Mouse (Mus musculus) urinary bladder, adult 18-20 months (tissue): ENCODE data around the gene BC049715.
"Not testable (repeated sequence)": the region's sequence is repeated elsewhere in the genome, so short reads cannot be mapped to it uniquely, and the experiment has no call there.

ENCODE experiments used
- DNase-seq, 2 experiments: peaks; one replicate each; pipeline ENCODE4 v3.0.0; 2022; ENCODE audit warnings: low spot score in 2 of 2, mixed read lengths in 2 of 2

BC049715 gene

DNA sequence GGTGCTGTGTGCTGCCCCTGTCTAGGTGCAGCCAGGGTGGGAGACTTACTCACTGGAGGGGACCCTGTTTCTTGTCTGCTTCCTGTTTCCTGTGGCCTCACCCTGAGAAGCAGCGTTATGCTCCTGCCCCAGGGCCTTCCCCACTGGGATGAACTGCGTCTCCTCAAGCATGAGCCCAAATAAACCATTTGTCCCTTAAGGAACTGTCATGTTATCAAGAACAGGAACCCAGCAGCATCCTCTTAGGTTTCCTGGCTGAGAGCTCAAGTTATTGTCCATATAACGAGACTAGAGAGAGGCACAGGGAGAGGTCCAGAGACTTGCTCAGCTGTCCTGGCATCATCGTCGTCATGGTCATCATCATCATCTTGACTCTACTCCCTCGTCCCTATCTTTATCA, 22.8 kb downstream of the BC049715 start:
- DNase-seq = no peak

DNA sequence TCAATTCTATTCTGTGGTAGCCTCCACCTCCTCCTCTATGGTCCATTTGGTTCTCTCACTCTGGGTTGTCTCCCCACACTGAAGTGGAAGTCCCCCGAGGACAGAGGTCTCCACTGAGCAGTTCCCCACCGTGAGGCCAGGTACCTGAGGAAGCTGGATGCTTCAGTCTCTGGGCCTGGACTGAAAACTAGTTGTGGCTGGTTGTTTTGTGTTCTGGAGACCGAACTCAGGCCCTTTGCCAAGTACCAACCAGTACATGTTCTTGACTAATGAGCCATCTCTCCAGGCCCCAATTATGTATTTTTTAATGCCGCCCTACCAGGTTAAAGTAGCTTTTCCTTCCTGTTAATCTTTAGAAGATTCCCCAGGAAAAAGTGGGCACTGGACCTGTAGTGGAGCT, 24.9 kb downstream of the BC049715 start:
- no peak for DNase-seq

DNA sequence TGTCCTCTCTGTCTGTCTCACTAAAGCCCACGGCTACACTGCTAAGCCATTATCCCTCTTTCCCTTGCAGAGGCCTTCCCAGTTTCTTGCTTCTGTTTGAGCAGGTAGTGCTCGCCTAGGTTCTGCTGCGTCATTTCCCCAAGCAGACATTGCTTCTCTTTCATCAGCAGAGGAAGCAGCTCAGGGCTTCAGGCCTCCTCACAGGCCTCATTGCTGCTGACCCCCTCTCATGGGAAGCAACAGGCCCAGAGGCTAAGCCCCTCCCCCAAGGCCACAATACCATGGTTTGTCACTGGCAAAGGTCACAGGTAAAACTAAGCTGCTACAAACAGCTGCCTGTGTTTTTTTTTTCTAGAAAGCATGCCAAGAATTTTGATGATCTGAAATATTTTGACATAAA, 25.3 kb downstream of the BC049715 start:
- no peak for DNase-seq

DNA sequence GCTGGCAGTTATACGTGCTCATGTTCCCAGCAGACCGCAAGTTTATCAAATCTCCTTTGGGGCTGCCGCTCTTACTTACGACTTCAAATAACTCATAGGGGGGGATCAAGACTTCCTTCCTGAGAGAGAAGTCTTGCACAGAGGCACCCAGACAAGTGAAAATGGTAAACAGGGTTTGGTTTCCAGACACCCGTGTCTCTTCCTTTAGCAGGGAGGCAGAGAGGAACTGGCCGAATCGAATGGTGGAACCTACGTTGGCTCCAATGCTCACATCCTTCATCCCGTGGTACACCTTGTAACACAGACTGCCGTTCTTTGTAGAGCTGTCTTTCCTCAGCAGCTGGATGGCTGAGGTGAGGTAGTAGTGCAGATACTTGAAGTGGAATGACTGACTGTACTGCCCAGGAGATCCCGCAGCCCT, 26.9 kb downstream of the BC049715 start:
- no peak for DNase-seq

DNA sequence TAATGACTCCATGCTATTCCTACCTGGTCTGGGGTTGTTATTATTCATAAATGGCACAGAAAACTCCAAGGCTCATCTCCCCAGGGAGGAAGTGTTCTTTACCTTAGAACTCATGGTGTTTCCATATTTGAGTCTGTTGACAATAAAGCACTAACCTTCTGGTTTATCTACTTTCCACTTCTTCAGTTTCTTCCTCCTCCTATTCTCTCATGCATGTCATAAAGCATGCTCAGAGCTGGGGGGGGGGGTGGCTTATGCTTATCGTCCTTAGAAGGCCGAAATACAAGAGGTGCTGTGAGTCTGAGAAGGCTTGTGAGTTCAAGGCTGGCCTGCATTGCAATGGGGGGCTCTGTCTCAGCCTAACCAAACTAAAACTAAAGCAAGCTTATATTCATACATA, 27.8 kb downstream of the BC049715 start:
- DNase-seq = no peak

DNA sequence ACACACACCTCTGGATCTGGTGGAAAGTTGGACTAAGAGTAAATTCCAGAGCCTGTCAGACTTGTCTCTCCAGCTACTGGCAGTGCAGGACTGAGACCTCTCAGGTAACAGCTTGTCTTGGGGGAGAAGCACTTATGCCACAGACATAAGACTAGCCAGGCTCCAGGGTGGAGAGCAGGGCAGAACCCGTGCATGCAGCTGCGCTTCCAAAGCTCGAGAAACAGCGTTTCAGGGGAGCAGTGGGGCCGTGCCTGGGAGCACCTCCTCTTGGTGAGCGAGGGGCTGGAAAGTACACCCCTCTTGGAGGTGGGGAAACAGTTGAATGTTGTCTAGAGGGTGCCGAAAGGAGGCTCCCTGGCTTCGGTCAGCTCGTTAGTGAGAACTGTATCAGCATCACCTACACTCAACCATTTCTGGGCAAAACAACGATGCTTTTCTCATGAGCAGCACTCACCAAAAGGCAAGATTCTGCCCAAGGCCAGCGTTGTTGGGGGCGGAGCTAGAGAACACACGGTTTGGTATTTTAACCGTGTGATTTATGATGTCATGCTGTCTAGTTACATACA, 28.7 kb downstream of the BC049715 start:
- DNase-seq = peak in 1 of 2 experiments; percentile 70

DNA sequence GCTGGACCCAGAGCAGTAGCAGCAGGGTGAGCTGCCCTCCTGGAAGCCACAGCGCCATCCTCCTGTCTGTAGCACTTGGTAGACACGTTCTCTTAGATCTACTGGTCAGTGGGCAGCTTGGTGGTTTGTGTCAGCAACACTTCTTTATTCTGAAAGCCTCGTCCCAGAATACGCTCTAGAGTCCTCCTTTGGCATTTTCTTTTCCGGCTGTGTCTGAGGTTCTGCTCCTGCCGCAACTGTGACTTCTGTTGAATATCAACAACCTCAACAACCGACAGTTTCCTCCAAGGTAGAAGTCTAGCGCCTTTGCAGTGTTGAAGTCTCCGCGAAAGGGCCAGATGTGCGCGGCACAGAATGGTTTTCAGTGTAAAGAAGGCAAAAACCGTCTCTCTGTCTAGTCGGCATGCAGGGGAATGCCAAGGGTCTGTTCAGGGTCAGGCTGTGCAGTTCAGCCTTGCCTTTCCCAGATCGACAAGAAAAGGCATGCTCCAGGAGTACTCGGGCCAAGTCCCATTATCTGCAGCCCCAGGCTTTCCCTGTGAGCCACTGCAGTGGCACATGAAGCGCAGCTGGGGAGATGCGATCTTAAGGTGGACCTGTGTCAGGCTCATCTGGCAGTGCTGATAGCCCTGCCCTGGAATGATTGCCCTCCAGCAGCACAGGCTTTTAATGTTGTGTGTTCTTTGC, 29.9 kb downstream of the BC049715 start, which contains the start of gene Art4:
TSS of gene Art4 (minus strand) at position 548 of the 687 bp plus-strand sequence.
- DNase-seq = peak; percentile 39 to 41

DNA sequence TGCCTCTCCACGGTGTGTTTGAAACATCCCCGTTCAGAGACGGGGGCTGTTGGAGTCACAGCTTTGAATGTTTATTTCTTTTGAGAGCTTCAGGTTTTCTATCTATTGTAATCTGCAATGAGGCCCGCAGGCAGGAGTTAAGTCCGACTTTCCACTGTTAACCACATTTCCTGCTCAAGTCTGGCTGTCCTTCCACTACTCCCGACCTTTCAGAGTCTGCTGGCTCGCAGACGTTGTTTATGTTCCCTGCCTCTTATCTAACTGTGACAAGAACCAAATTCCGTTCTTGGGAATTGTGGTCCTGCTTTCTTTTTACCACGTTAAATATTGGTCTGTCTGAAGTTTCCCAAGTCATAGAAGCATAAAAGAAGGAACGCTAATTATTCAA, 30.4 kb downstream of the BC049715 start:
- peak in 1 of 2 experiments; percentile 42 for DNase-seq

DNA sequence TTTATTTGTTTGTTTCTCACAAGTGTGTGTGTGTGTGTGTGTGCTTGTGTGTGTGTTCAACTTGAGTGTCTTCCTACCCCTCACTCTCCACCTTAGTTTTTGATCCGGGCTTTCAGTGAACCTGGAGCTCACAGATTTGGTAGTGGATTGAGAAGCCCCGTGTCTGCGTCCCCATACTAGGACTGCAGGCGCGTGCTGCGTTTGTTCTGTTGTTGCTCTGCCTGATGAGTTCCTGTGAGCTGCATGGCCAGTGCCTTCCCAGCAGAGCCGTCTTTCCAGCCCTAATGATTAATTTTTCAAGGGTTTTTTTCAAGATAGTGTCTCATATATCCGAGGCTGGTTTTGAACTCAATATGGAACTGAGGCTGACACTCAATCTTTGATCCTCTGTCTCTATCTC, 31.0 kb downstream of the BC049715 start:
- no peak for DNase-seq

DNA sequence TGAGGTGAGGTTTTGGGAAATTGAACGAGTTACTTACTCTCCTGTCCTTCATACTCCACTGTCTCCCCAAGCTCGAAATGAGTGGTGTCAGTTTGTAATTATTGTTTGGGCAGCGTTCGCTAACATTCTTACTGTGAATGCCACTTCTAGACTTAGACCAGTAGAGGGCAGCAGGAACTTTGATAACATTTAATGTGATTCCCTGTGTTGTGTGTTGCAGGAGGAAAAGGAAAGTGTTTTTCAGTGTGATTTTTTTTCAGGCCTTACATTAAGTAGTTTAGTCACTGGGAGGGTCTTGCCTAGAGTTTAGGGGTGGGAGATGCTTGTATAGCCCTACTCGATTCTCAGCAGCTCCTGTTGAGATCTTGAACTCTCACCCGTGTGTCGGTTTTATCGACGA, 33.6 kb downstream of the BC049715 start:
- no peak for DNase-seq

DNA sequence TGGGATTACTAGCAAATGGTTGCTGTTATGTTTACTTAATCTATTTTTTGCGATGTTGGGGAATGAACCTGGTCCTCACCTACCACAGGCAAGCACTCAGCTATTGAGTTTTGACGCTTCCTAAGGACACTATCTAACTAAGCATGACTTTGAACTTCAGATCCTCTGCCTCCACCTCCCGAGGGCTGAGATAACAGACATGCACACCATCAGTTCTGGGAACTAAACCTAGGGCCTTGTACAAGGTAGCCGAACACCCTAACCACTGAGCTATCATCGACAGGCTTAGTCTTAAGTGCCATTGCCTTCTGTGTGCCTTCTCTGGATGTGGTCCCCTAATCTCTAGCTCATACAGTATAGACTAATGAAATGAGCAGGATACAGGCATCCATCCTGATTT, 37.9 kb downstream of the BC049715 start:
- no peak for DNase-seq

DNA sequence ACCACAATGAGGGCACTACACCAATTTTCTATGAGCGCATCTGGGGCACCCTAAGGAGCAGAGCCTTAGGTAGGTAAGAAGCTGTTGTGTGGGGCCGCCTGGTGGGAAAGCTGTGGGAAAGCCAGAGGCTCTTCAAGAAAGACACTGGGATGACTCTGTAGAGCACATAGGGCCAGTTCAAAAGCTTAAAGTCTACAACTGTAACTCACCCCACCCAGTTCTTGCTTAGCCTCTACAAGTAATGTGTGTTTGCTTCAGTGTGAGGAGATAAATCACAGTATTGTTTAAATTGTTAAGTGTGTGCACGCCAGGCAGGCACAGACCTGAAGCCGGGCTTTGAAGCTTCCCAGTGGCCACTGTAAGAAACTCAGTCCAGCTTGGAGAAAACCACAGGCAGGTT, 38.7 kb downstream of the BC049715 start:
- peak in 1 of 2 experiments; percentile 54 for DNase-seq

DNA sequence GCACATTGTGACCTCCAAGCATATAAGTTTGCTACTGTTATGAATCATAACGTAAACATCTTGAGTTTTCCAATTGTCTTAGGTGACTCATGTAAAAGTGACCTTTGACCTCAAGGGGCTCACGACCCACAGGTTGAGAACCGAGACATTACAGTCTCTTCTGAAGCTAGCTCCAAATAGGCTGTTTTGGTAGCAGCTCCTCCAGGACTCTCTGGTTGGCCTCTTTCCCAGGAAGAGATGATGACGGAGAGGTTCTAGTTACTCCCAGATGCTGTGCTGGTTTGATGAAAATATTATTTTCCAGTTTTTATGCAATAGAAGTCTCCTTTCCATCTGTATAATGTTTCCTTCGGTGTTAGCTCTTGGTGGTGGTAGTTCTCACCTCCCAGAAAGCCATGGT, 41.5 kb downstream of the BC049715 start:
- DNase-seq = no peak

DNA sequence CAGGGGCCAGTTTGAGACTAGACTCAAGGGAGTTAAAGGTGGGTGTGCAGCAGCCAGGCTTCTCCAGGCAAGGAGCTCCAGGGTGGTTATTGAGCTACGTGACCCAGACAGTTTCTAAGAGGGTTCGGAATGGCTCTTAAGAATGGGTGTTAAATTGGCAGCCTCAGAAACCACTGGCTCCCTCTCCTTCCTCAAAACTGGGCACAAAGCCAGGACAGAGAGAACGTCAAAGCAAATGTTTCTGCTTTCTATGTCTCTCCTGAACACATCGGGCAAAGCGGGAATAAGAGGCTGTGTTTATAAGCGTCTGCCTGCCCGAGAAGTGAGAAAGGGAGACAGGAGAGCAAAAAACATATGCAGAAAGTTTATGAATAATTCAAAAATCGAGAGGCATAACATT, 47.2 kb downstream of the BC049715 start:
- no peak for DNase-seq

DNA sequence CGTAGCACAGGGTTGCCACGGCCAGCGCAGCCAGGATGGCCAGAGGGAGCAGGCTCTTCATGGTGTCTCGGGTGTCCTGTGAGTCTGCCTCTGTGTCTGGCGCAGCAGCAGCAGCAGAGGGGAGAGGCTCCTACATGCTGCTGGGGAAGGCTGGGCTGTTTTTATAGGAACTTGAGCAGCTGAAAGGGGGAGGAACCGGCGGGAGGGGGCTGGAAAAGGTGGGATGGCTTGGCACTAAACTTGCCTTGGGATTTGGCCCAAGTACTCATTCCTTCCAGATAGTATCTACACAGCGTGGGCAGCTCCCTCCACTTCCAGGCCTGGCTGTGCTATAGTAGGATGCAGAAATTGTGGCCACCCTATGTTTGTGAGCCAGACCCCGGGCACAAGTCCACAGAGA, 48.2 kb downstream of the BC049715 start, which contains the start of gene Mgp:
TSS of gene Mgp (minus strand) at position 154 of the 400 bp plus-strand sequence.
- peak in 1 of 2 experiments; percentile 60 for DNase-seq

DNA sequence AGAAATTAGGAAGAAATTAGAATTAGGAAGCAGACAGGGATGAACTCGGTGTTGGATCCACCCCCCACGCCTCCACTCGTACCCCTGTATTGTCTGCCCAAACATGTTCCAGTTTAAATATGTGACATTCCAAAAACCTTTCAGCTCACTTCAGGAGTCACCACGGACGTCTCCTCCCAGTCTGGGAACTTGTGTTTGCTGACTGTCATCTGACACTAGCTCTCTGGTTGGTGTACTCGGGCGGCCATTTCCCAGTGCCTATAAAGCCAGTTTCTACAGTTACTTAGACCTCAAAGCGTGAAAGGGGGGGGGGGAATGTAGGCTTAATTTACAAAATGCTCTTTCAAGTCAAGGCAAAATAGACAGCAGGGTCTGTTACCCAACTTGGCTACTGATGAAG, 54.3 kb downstream of the BC049715 start:
- no peak for DNase-seq

DNA sequence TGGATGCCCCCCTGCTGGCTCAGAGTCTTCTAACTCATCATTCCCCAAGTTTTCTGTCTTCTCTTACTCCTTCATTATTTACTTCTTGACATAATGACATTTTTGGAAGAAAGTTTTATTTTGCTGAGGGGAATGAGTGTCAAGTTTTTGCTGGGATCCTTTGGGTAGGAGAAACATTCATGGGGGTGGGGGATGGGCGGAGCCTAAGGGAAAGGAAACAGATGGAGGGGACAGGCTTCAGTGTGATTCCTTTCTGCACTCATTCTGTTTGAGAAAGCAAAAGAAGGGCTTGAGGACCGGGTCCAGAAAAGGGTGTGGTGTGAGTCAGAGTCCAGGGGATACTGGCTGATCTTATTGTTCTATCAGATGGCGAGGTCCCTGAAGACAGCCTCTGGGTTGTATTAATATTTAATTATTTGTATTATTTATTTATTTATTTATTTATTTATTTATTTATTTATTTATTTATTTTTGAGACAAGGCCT, 56.0 kb downstream of the BC049715 start:
- DNase-seq = peak in 1 of 2 experiments; percentile 30

DNA sequence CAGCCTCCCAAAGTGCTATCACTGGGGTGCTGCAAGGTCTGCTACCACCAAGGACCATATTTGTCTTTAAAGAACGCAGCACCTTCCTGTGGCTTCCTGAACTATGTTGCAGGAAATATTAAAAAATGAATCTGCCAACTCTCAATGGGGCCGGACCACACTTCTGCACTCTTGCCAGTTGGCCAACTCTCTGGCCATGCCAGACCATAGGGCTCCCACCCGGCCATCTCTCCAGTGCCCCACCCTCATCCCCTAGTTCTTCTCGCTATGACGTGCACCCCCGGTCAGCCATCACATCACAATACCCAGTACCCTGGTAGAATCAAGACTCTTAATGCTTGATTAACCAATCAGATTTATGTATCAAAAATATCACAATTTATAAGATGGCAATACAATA, 56.5 kb downstream of the BC049715 start:
- no peak for DNase-seq

DNA sequence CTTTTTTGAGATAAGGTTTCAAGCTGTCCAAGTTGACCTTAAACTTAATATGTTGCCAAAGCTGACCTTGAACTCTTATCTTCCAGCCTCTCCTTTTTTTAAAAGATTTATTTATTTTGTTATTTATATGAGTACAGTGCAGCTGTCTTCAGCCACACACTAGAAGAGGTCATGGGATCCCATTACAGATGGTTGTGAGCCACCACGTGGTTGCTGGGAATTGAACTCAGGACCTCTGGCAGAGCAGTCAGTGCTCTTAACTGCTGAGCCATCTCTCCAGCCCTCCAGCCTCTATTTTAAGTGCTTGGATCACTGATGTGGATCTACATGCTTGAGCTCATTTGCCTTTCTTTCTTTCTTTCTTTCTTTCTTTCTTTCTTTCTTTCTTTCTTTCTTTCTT, 57.3 kb downstream of the BC049715 start:
- DNase-seq = not testable (repeated sequence)

DNA sequence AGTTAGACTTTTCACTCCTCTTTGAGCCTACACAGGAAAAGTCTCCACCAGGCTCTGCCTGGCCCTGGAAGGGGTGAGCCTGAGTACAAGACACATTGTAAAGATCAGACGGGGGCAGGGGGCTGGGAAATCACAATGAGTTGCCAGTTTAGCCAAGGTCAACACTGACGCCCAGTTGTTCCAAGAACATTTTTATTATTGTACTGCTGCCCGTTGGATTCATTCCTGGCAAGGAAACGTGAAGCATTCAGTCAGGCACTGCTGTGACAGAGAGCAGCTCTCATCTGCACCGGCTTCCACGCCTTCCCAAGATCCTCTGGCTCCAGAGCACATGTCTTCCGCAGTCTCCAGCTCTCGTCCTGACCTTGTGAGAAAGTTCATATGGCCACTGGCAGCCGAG, 60.4 kb downstream of the BC049715 start:
- DNase-seq = peak in 1 of 2 experiments; percentile 66

DNA sequence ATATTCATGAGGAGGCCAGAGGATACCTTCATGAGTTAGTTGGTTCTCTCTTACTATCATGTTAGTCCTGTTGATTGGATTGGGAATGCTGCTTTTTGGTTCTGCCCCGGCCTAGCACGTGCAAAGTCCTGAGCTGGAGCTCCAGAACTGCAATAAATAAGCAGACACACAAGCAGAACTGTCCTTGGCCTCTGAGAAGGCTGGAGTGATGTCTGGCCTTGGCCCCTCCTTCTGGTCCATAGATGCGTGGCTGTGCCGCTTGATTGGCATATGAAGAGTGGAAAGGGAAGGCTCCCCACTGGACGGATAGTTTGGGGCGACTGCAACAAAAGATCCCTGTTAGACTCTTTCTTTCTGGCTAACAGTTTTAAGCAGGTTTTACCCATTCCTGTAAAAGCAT, 61.6 kb downstream of the BC049715 start:
- DNase-seq = no peak

DNA sequence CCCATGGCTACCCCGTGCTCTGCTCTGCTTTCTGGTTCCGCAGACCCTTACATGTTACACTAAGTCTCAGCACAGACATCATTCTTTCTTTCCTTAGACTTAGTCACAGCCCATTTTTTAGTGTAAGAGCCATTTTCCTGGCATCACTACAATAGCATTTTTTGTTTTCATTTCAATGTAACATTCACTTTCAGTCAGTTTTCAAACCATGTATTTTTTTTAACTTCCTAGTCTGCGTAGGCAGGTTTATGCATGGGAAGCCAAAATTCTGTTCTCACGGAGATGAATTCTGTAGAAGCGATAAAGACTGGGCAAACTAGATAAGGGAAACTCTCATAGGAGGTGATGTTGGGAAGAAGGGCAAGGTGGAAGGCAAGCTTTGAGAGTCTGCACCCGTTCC, 62.1 kb downstream of the BC049715 start:
- no peak for DNase-seq
